Mouse (Mus musculus) limb, embryonic 11.5 days (tissue): ENCODE data around the gene Syne1. TPM values are rescaled to one million over a fixed set of nuclear protein-coding genes. Genes with fewer than 3 reads are reported as not detected.

Experiments used
- ATAC-seq: fragments of 200-750 bp; cut with Nextera tagmentation; 2 replicates; pipeline ENCODE4 v1.8.0; 2017; ENCODE audit warnings: low read depth; ENCODE audit not compliant: insufficient number of reproducible peaks, low FRiP score, low TSS enrichment
- DNase-seq: peaks from one replicate; pipeline ENCODE4 v3.0.0-alpha.2; 2015; ENCODE audit warnings: low spot score
- H3K27ac ChIP-seq: fragments of 300-500 bp; sonication (generic); replicated peaks from 2 replicates; pipeline ENCODE4 v1.5.1; 2014; ENCODE audit warnings: low read depth, mild to moderate bottlenecking, low read length
- H3K27me3 ChIP-seq: fragments of 300-500 bp; sonication (generic); 2 replicates; pipeline ENCODE4 v1.6.1; 2014; ENCODE audit warnings: mild to moderate bottlenecking, low read length, mixed read lengths; ENCODE audit not compliant: control insufficient read depth, insufficient read depth
- H3K36me3 ChIP-seq: fragments of 300-500 bp; sonication (generic); 2 replicates; pipeline ENCODE4 v1.6.1; 2014; ENCODE audit warnings: mild to moderate bottlenecking, low read length, moderate library complexity, mixed read lengths; ENCODE audit not compliant: control insufficient read depth, insufficient read depth
- H3K4me1 ChIP-seq: fragments of 300-500 bp; sonication (generic); 2 replicates; pipeline ENCODE4 v1.6.1; 2014; ENCODE audit warnings: low read length, mixed read lengths; ENCODE audit not compliant: control insufficient read depth, insufficient read depth
- H3K4me2 ChIP-seq: fragments of 300-500 bp; sonication (generic); 2 replicates; pipeline ENCODE4 v1.6.1; 2014; ENCODE audit warnings: low read depth, mild to moderate bottlenecking, moderate library complexity; ENCODE audit not compliant: severe bottlenecking
- H3K4me3 ChIP-seq: fragments of 300-500 bp; sonication (generic); 2 replicates; pipeline ENCODE4 v1.5.1; 2014; ENCODE audit warnings: low read depth, low read length
- H3K9ac ChIP-seq: fragments of 300-500 bp; sonication (generic); 2 replicates; pipeline ENCODE4 v1.6.1; 2014; ENCODE audit warnings: mild to moderate bottlenecking, low read length
- H3K9me3 ChIP-seq: fragments of 300-500 bp; sonication (generic); 2 replicates; pipeline ENCODE4 v1.6.1; 2016; ENCODE audit warnings: low read length; ENCODE audit not compliant: control insufficient read depth
- WGBS: fragments of 180-500 bp; shearing (Covaris S2); extraction: QIAGEN DNeasy Blood & Tissue Kit; methylation state at CpG from one replicate; pipeline ENCODE4 v1.1.7; 2014; 5-methylcytosine and 5-hydroxymethylcytosine counted together
- polyA plus RNA-seq: library from polyadenylated mRNA; unstranded; fragments of >200 nt; fragmentation: Nextera tagmentation; extraction: Ambion mirVana; gene quantifications from 2 replicates; pipeline ENCODE4 v1.2.1, GENCODE M21; 2014

Gene Syne1
- polyA plus RNA-seq, 1 experiment from 2014 or later: 2.8 TPM

- no peak overlapping the region for H3K27ac ChIP-seq
- no peaks in the 10 kb centered on the region for H3K4me1 ChIP-seq
- H3K9me3 ChIP-seq: no peaks in the 10 kb centered on the region
- WGBS: 75% methylated on average over 9 of the region's 9 CpGs
- ATAC-seq (no peak), DNase-seq (no peak)
- no peaks in the 10 kb centered on the region for H3K27me3 ChIP-seq
- no peaks in the 10 kb centered on the region for H3K36me3 ChIP-seq
- no peak overlapping the region for H3K9ac ChIP-seq
- H3K4me3 ChIP-seq: no peak overlapping the region
- no peak overlapping the region for H3K4me2 ChIP-seq
Measured at GRCm38 (mm10) chr10:5079945-5080468, 471.3 kb downstream of the Syne1 start.

- WGBS: 93% methylated on average over 7 of the region's 7 CpGs
- DNase-seq (no peak), ATAC-seq (no peak)
- no peaks in the 10 kb centered on the region for H3K27me3 ChIP-seq
- H3K36me3 ChIP-seq: no peaks in the 10 kb centered on the region
- no peaks in the 10 kb centered on the region for H3K9me3 ChIP-seq
- no peak overlapping the region for H3K4me3 ChIP-seq
- H3K4me2 ChIP-seq: no peak overlapping the region
- peaks cover 1% of the 10 kb centered on the region; the same call in 1 of the 2 replicates for H3K4me1 ChIP-seq
- H3K9ac ChIP-seq: no peak overlapping the region
- no peak overlapping the region for H3K27ac ChIP-seq
Measured at GRCm38 (mm10) chr10:5075724-5076123, 475.6 kb downstream of the Syne1 start.

- H3K4me3 ChIP-seq: no peak overlapping the region
- H3K4me2 ChIP-seq: no peak overlapping the region
- H3K9me3 ChIP-seq: no peaks in the 10 kb centered on the region
- H3K36me3 ChIP-seq: no peaks in the 10 kb centered on the region
- 27% methylated on average over 8 of the region's 8 CpGs for WGBS
- no peaks in the 10 kb centered on the region for H3K27me3 ChIP-seq
- H3K4me1 ChIP-seq: peaks cover 3% of the 10 kb centered on the region; the same call in 1 of the 2 replicates
- no peak overlapping the region for H3K27ac ChIP-seq
- ATAC-seq (peak; percentile 70; the same call in 1 of the 2 replicates), DNase-seq (peak; percentile 73)
- no peak overlapping the region for H3K9ac ChIP-seq
Measured at GRCm38 (mm10) chr10:5072054-5072453, 479.2 kb downstream of the Syne1 start.

- no peak overlapping the region for H3K4me3 ChIP-seq
- peaks cover 3% of the 10 kb centered on the region; the same call in 1 of the 2 replicates for H3K4me1 ChIP-seq
- no peak overlapping the region for H3K27ac ChIP-seq
- H3K4me2 ChIP-seq: no peak overlapping the region
- no peaks in the 10 kb centered on the region for H3K9me3 ChIP-seq
- no peak overlapping the region for H3K9ac ChIP-seq
- ATAC-seq (no peak), DNase-seq (peak; percentile 48)
- 16% methylated on average over 3 of the region's 3 CpGs for WGBS
- no peaks in the 10 kb centered on the region for H3K36me3 ChIP-seq
- H3K27me3 ChIP-seq: no peaks in the 10 kb centered on the region
Measured at GRCm38 (mm10) chr10:5070941-5071231, 480.4 kb downstream of the Syne1 start.

- H3K4me3 ChIP-seq: no peak overlapping the region
- no peak overlapping the region for H3K4me2 ChIP-seq
- 81% methylated on average over 11 of the region's 11 CpGs for WGBS
- H3K9ac ChIP-seq: no peak overlapping the region
- H3K27me3 ChIP-seq: no peaks in the 10 kb centered on the region
- DNase-seq (no peak), ATAC-seq (no peak)
- H3K9me3 ChIP-seq: no peaks in the 10 kb centered on the region
- H3K27ac ChIP-seq: no peak overlapping the region
- no peaks in the 10 kb centered on the region for H3K36me3 ChIP-seq
- peaks cover 3% of the 10 kb centered on the region; the same call in 1 of the 2 replicates for H3K4me1 ChIP-seq
Measured at GRCm38 (mm10) chr10:5070168-5070940, 480.9 kb downstream of the Syne1 start.

- H3K4me2 ChIP-seq: no peak within 1 kb of the TSS
- no peak for DNase-seq
- H3K27me3 ChIP-seq: no peaks in the 10 kb centered on the region
Measured at GRCm38 (mm10) chr10:5068676-5069265, 482.5 kb downstream of the Syne1 start, which contains the start of gene Gm10097. Gm10097 (plus strand) TSS chr10:5069192.

GRCm38 (mm10) chr10:5067113-5067512 is 484.2 kb downstream of the Syne1 start:
- WGBS: 89% methylated on average over 3 of the region's 3 CpGs
- Histone ChIP-seq H3K4me2 (no peak overlapping the region), H3K27ac (no peak overlapping the region), H3K4me1 (peaks cover 3% of the 10 kb centered on the region; the same call in 1 of the 2 replicates), H3K36me3 (no peaks in the 10 kb centered on the region), H3K4me3 (no peak overlapping the region), H3K9ac (no peak overlapping the region), H3K27me3 (no peaks in the 10 kb centered on the region), H3K9me3 (no peaks in the 10 kb centered on the region)
- no peak for DNase-seq
- no peak for ATAC-seq

More at GRCm38 (mm10) chr10:5068676-5069265, 482.5 kb downstream of the Syne1 start, which contains the start of gene Gm10097:
- H3K9ac ChIP-seq: no peak within 1 kb of the TSS
- H3K9me3 ChIP-seq: no peaks in the 10 kb centered on the region
- no peak within 1 kb of the TSS for H3K4me3 ChIP-seq
- H3K4me1 ChIP-seq: peaks cover 3% of the 10 kb centered on the region; the same call in 1 of the 2 replicates
- H3K36me3 ChIP-seq: no peaks in the 10 kb centered on the region
- no peak for ATAC-seq
- 85% methylated on average over 14 of the region's 14 CpGs for WGBS
- H3K27ac ChIP-seq: no peak within 1 kb of the TSS

GRCm38 (mm10) chr10:5059983-5060382 is 491.3 kb downstream of the Syne1 start:
- no peak overlapping the region for H3K4me2 ChIP-seq
- no peaks in the 10 kb centered on the region for H3K4me1 ChIP-seq
- no peak overlapping the region for H3K9ac ChIP-seq
- no peaks in the 10 kb centered on the region for H3K27me3 ChIP-seq
- no peak for ATAC-seq
- H3K36me3 ChIP-seq: no peaks in the 10 kb centered on the region
- H3K4me3 ChIP-seq: no peak overlapping the region
- no peak overlapping the region for H3K27ac ChIP-seq
- no peaks in the 10 kb centered on the region for H3K9me3 ChIP-seq
- DNase-seq: no peak
- 76% methylated on average over 2 of the region's 2 CpGs for WGBS
